Mouse (Mus musculus) heart, adult 18-20 months (tissue): ENCODE measurements around the gene Alg12. TPM values are rescaled to one million over a fixed set of nuclear protein-coding genes. Genes with fewer than 3 reads are reported as not detected.
A peak's percentile ranks its signal among the peaks of the same experiment; 100 is the strongest.
"Not testable (repeated sequence)": the region's sequence is repeated elsewhere in the genome, so short reads cannot be mapped to it uniquely, and the experiment has no call there.

Experiments
- DNase-seq, 2 experiments: peaks; one replicate each; pipeline ENCODE4 v3.0.0; 2021 to 2022; ENCODE audit warnings: mixed read lengths in 1 of 2
- total RNA-seq, 2 experiments: library from RNA; stranded (reverse); gene quantifications; 2 replicates each; pipeline ENCODE4 v1.2.3; 2021

Alg12 gene
- total RNA-seq, 2 experiments from 2014 or later = 8.3 to 8.8 TPM

GRCm38 (mm10) chr15:88831482-88831881, 12.4 kb upstream of the Alg12 start:
- peak; percentile 87 to 88 for DNase-seq

GRCm38 (mm10) chr15:88830696-88831095, 11.6 kb upstream of the Alg12 start:
- no peak for DNase-seq

- DNase-seq = no peak
These were observed 10.8 kb upstream of the Alg12 start for GRCm38 (mm10) chr15:88829791-88830440.

- DNase-seq = peak; percentile 91 to 97
These were observed 9.9 kb upstream of the Alg12 start for GRCm38 (mm10) chr15:88828800-88829705.

- DNase-seq = peak; percentile 77 to 84
These were observed 9.1 kb upstream of the Alg12 start for GRCm38 (mm10) chr15:88827991-88828799.

- DNase-seq = no peak
These were observed 8.3 kb upstream of the Alg12 start for GRCm38 (mm10) chr15:88827466-88827865.

GRCm38 (mm10) chr15:88823376-88823775, 4.3 kb upstream of the Alg12 start:
- no peak for DNase-seq

GRCm38 (mm10) chr15:88822513-88822912, 3.4 kb upstream of the Alg12 start:
- no peak for DNase-seq

GRCm38 (mm10) chr15:88821403-88821802, 2.3 kb upstream of the Alg12 start:
- no peak for DNase-seq

- DNase-seq = peak in 1 of 2 experiments; percentile 20
These were observed 787 bp upstream of the Alg12 start for GRCm38 (mm10) chr15:88819906-88820303.

GRCm38 (mm10) chr15:88815196-88815700, 3.9 kb downstream of the Alg12 start:
- no peak for DNase-seq

GRCm38 (mm10) chr15:88814411-88815047, 4.6 kb downstream of the Alg12 start:
- no peak for DNase-seq

- DNase-seq = not testable (repeated sequence)
These were observed 5.2 kb downstream of the Alg12 start for GRCm38 (mm10) chr15:88813873-88814272.

GRCm38 (mm10) chr15:88813262-88813661, 5.9 kb downstream of the Alg12 start:
- DNase-seq = no peak

GRCm38 (mm10) chr15:88810369-88810768, 8.7 kb downstream of the Alg12 start:
- DNase-seq = no peak

GRCm38 (mm10) chr15:88808121-88808520, 11.0 kb downstream of the Alg12 start:
- no peak for DNase-seq

- DNase-seq = no peak
These were observed 16.8 kb downstream of the Alg12 start for GRCm38 (mm10) chr15:88802348-88802747.

- no peak for DNase-seq
These were observed 17.2 kb downstream of the Alg12 start for GRCm38 (mm10) chr15:88801903-88802302.

GRCm38 (mm10) chr15:88800921-88801354, 18.2 kb downstream of the Alg12 start:
- DNase-seq = no peak

GRCm38 (mm10) chr15:88799950-88800371, 19.2 kb downstream of the Alg12 start:
- DNase-seq = no peak

- not testable (repeated sequence) for DNase-seq
These were observed 24.4 kb downstream of the Alg12 start for GRCm38 (mm10) chr15:88794729-88795128.
